29 mouse cellular contexts compared by ENCODE assay signal in genomic region chr14:98008501-98008900, GRCm38 (mm10).
A peak's percentile ranks its signal among the peaks of the same experiment; 100 is the strongest.
DNase-seq lines count a peak whose midpoint lies in the region; ATAC-seq and TF ChIP-seq lines count a peak whose summit lies in the region.
"Had no signal": no experiment of that assay in that cellular context is flagged by ENCODE, and none has a peak within 500 bp of the region (broad histone marks: within the 10 kb centered on the region; RNA-seq: fewer than 3 reads in every experiment).

No protein-coding gene starts in this region.

- no peaks in the 10 kb centered on the region for H3K36me3 ChIP-seq in forebrain, embryonic 14.5 days (ENCODE audit: control insufficient read depth, insufficient read depth, low read length)
- no peaks in the 10 kb centered on the region; the same call in 1 of the 2 replicates for H3K36me3 ChIP-seq in forebrain, embryonic 11.5 days (ENCODE audit: control insufficient read depth, insufficient read depth, low read length)
- 0 out of 2 replicates have a peak, but pooled peaks cover 4% of the 10 kb centered on the region for H3K36me3 ChIP-seq in kidney, embryonic 14.5 days (ENCODE audit: control insufficient read depth, insufficient read depth, low read length)
- H3K36me3 ChIP-seq in lung, postnatal 0 days (ENCODE audit: insufficient read depth, low read length) = no peaks in the 10 kb centered on the region
- H3K36me3 ChIP-seq in heart, embryonic 12.5 days = no peaks in the 10 kb centered on the region
- H3K36me3 ChIP-seq: embryonic facial prominence, embryonic 12.5 days; embryonic facial prominence, embryonic 15.5 days; G1E; heart, embryonic 13.5 days had no signal

- no peaks in the 10 kb centered on the region for H3K27me3 ChIP-seq in forebrain, embryonic 14.5 days (replicated peaks; ENCODE audit: control insufficient read depth, insufficient read depth, low read length)
- H3K27me3 ChIP-seq in forebrain, embryonic 11.5 days (ENCODE audit: control insufficient read depth, insufficient read depth, low read length) = no peaks in the 10 kb centered on the region
- no peaks in the 10 kb centered on the region for H3K27me3 ChIP-seq in kidney, embryonic 14.5 days (ENCODE audit: control insufficient read depth, insufficient read depth, low read length)
- H3K27me3 ChIP-seq in lung, postnatal 0 days (replicated peaks; ENCODE audit: insufficient read depth, low read length) = no peaks in the 10 kb centered on the region
- H3K27me3 ChIP-seq in heart, embryonic 12.5 days (replicated peaks) = no peaks in the 10 kb centered on the region
- H3K27me3 ChIP-seq: CH12.LX; embryonic facial prominence, embryonic 12.5 days; embryonic facial prominence, embryonic 15.5 days; forebrain, embryonic 13.5 days; heart, embryonic 13.5 days had no signal

- H3K9ac ChIP-seq in forebrain, embryonic 14.5 days (ENCODE audit: low read length) = no peak overlapping the region
- H3K9ac ChIP-seq in forebrain, embryonic 11.5 days (ENCODE audit: low read length) = no peak overlapping the region
- no peak overlapping the region for H3K9ac ChIP-seq in kidney, embryonic 14.5 days (ENCODE audit: low read depth, low read length)
- no peak overlapping the region for H3K9ac ChIP-seq in lung, postnatal 0 days (replicated peaks; ENCODE audit: low read depth)
- no peak overlapping the region for H3K9ac ChIP-seq in heart, embryonic 12.5 days
- H3K9ac ChIP-seq: embryonic facial prominence, embryonic 12.5 days; embryonic facial prominence, embryonic 15.5 days; forebrain, embryonic 13.5 days; forebrain, postnatal 0 days; heart, embryonic 13.5 days; hindbrain, embryonic 14.5 days had no signal

- no peak for TF ChIP-seq CTCF in lung, postnatal 0 days (IDR thresholded peaks at IDR 0.05)

- no peak overlapping the region for H3K4me2 ChIP-seq in forebrain, embryonic 14.5 days (ENCODE audit: low read length)
- no peak overlapping the region for H3K4me2 ChIP-seq in forebrain, embryonic 11.5 days (ENCODE audit: low read depth, low read length, severe bottlenecking)
- H3K4me2 ChIP-seq in kidney, embryonic 14.5 days (replicated peaks; ENCODE audit: low read depth, low read length) = no peak overlapping the region
- H3K4me2 ChIP-seq in lung, postnatal 0 days (replicated peaks; ENCODE audit: low read depth, low read length) = no peak overlapping the region
- no peak overlapping the region for H3K4me2 ChIP-seq in heart, embryonic 12.5 days
- H3K4me2 ChIP-seq: embryonic facial prominence, embryonic 12.5 days; embryonic facial prominence, embryonic 15.5 days; forebrain, embryonic 13.5 days; heart, embryonic 13.5 days; hindbrain, embryonic 14.5 days had no signal

- no peaks in the 10 kb centered on the region for H3K4me1 ChIP-seq in forebrain, embryonic 14.5 days (ENCODE audit: control insufficient read depth, insufficient read depth, low read length)
- no peaks in the 10 kb centered on the region for H3K4me1 ChIP-seq in forebrain, embryonic 11.5 days (replicated peaks; ENCODE audit: control insufficient read depth, insufficient read depth, low read length)
- H3K4me1 ChIP-seq in kidney, embryonic 14.5 days (ENCODE audit: control insufficient read depth, insufficient read depth, low read length) = no peaks in the 10 kb centered on the region
- H3K4me1 ChIP-seq in lung, postnatal 0 days (ENCODE audit: insufficient read depth, low read depth, low read length) = no peaks in the 10 kb centered on the region
- no peaks in the 10 kb centered on the region for H3K4me1 ChIP-seq in heart, embryonic 12.5 days (replicated peaks)
- H3K4me1 ChIP-seq: embryonic facial prominence, embryonic 12.5 days; embryonic facial prominence, embryonic 15.5 days; heart, embryonic 13.5 days had no signal

- H3K27ac ChIP-seq in forebrain, embryonic 14.5 days (ENCODE audit: low read depth, low read length) = no peak overlapping the region
- H3K27ac ChIP-seq in forebrain, embryonic 11.5 days (ENCODE audit: low read depth, low read length) = no peak overlapping the region
- H3K27ac ChIP-seq in kidney, embryonic 14.5 days (ENCODE audit: low read depth, low read length) = 0 out of 2 replicates have a peak overlapping the region, but pooled peaks have one; percentile 4
- no peak overlapping the region for H3K27ac ChIP-seq in lung, postnatal 0 days (ENCODE audit: low read length)
- H3K27ac ChIP-seq in heart, embryonic 12.5 days (ENCODE audit: poor library complexity, severe bottlenecking) = no peak overlapping the region
- H3K27ac ChIP-seq: embryonic facial prominence, embryonic 12.5 days; embryonic facial prominence, embryonic 15.5 days; forebrain, embryonic 13.5 days; gastrocnemius, adult 2 months; heart, embryonic 13.5 days; hindbrain, embryonic 14.5 days; hindbrain, postnatal 0 days had no signal

- no peaks in the 10 kb centered on the region for H3K9me3 ChIP-seq in forebrain, embryonic 14.5 days (replicated peaks; ENCODE audit: control insufficient read depth, low read length)
- H3K9me3 ChIP-seq in forebrain, embryonic 11.5 days (ENCODE audit: control insufficient read depth, low read length) = no peaks in the 10 kb centered on the region
- H3K9me3 ChIP-seq in kidney, embryonic 14.5 days (ENCODE audit: control insufficient read depth, low read length) = no peaks in the 10 kb centered on the region
- no peaks in the 10 kb centered on the region for H3K9me3 ChIP-seq in lung, postnatal 0 days (ENCODE audit: low read length)
- no peaks in the 10 kb centered on the region for H3K9me3 ChIP-seq in heart, embryonic 12.5 days (replicated peaks)
- H3K9me3 ChIP-seq: embryonic facial prominence, embryonic 12.5 days; embryonic facial prominence, embryonic 15.5 days; forebrain, embryonic 13.5 days; heart, embryonic 13.5 days had no signal

- no peak for ATAC-seq in forebrain, embryonic 14.5 days
- ATAC-seq in forebrain, embryonic 11.5 days (replicated peaks; ENCODE audit: low FRiP score) = no peak
- ATAC-seq in kidney, embryonic 14.5 days (ENCODE audit: low FRiP score, low TSS enrichment) = no peak
- no peak for ATAC-seq in lung, postnatal 0 days
- no peak for ATAC-seq in heart, embryonic 12.5 days (ENCODE audit: insufficient number of reproducible peaks, low FRiP score)
- ATAC-seq: forebrain, embryonic 13.5 days; forebrain, postnatal 0 days; hindbrain, postnatal 0 days; inflammation-experienced regulatory T-cells, adult 6 months had no signal

- no peak overlapping the region for H3K4me3 ChIP-seq in forebrain, embryonic 14.5 days (ENCODE audit: low read depth, low read length)
- H3K4me3 ChIP-seq in forebrain, embryonic 11.5 days (ENCODE audit: low read depth, low read length) = no peak overlapping the region
- no peak overlapping the region for H3K4me3 ChIP-seq in kidney, embryonic 14.5 days (ENCODE audit: low read length)
- H3K4me3 ChIP-seq in lung, postnatal 0 days (ENCODE audit: low read depth, low read length) = no peak overlapping the region
- no peak overlapping the region for H3K4me3 ChIP-seq in heart, embryonic 12.5 days
- H3K4me3 ChIP-seq: embryonic facial prominence, embryonic 12.5 days; embryonic facial prominence, embryonic 15.5 days; forebrain, embryonic 13.5 days; gastrocnemius, adult 2 months; heart, embryonic 13.5 days had no signal

- TF ChIP-seq EP300 in lung, postnatal 0 days (IDR thresholded peaks at IDR 0.05) = no peak

- DNase-seq in forebrain, embryonic 14.5 days (ENCODE audit: low spot score) = peak; percentile 8
- no peak for DNase-seq in forebrain, embryonic 11.5 days (ENCODE audit: low spot score)
- no peak for DNase-seq in kidney, postnatal 25 days
- peak; percentile 6 for DNase-seq in lung, postnatal 0 days (ENCODE audit: low spot score)
- no peak for DNase-seq in lung, postnatal 36 days
- DNase-seq in gonadal fat pad, adult 2 months (ENCODE audit: low read depth) = peak; percentile 83
- DNase-seq: adrenal gland, adult 8-10 months; adrenal gland, postnatal 25 days; B cell, adult 2 months; cerebellum, adult 18-20 months; cerebellum, adult 9-11 months; cerebellum, postnatal 25 days; forebrain, postnatal 0 days; gastrocnemius, adult 2 months; gastrocnemius, postnatal 14 days; heart, adult 18-20 months; heart, postnatal 14 days; heart, postnatal 4 days had no signal

- 70% methylated on average over 6 of the region's 6 CpGs for WGBS in forebrain, embryonic 14.5 days
- 87% methylated on average over 6 of the region's 6 CpGs for WGBS in forebrain, embryonic 11.5 days
- 84% methylated on average over 6 of the region's 6 CpGs for WGBS in kidney, embryonic 14.5 days
- WGBS in lung, postnatal 0 days = 81% methylated on average over 6 of the region's 6 CpGs
- 85% methylated on average over 6 of the region's 6 CpGs for WGBS in heart, embryonic 12.5 days

Comparison
In these comparisons a context has a peak if more than half of its experiments do, and no peak if none do; other contexts are left out.
1. DNase-seq: peak in forebrain, embryonic 14.5 days (single experiment), lung, postnatal 0 days (single experiment) and gonadal fat pad, adult 2 months (single experiment); none in forebrain, embryonic 11.5 days (single experiment), kidney, postnatal 25 days (0 of 2) and lung, postnatal 36 days (single experiment).